Mouse (Mus musculus): ENCODE data around the gene Olfr1100.

The Olfr1100 gene

DNA sequence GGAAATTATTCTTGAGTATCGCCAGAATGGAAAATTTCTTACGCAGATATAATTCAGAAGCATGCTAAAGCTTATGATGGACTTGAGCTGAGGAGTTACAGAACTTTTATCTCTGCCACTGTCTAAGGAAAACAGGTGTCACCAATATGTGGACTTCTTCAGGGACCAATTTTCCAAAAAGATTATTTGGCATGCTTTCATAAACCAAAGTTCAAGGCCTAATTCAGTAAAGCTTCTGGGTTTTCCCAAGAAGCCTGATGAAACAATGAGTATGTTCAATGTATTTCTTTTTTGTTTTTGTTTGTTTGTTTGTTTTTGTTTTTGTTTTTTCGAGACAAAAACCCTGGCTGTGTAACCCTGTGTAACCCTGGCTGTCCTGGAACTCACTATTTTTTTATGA, at the start of gene Olfr1100:
Gene Olfr1100, minus strand, starts transcription at position 101 of the 400 bp plus-strand sequence.
- DNase-seq (ENCODE audit: low spot score): no peak

DNA sequence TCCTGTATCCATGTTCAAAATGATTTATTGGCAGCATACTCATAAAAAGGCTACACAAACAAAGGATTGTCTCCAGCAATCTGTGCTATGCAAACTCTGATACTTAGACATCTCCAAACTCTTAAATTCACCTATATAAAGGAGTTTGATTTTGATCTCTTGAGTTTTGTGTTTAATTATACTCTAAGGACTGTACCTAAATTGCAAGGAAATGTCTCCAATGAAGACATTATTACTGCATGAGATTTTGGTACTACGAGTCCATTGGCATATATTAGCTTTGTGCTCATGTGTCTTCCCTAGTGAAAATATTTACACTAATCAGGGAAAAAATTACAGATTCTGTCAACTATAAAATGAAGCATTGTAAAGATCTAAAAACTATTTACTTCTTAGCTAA, 47.2 kb upstream of the Olfr1100 start, which contains the start of gene Olfr1104:
Gene Olfr1104, minus strand, starts transcription at position 101 of the 400 bp plus-strand sequence.
- DNase-seq (ENCODE audit: low spot score): no peak

DNA sequence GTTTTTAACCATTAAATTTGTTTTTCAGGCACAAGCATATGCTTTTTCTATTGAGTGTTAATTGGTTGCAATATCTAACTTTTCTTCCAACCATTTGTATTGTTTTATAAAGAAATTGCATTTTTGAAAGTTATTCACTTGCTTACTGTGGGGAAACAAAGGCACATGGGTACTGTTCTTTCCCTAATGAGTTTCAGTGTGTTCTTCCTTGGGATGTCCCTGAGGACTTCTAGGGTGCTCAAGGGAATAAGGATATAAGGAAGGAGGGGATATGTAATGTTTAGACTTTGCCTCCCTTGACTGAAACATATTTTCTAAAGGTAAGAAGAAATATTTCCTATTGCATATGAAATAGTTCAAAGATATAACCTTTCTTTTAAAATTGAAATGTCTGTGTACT, 18.3 kb upstream of the Olfr1100 start, which contains the start of gene Olfr1102:
Gene Olfr1102, plus strand, starts transcription at position 301 of the 400 bp plus-strand sequence.
- no peak for DNase-seq (ENCODE audit: low spot score)

DNA sequence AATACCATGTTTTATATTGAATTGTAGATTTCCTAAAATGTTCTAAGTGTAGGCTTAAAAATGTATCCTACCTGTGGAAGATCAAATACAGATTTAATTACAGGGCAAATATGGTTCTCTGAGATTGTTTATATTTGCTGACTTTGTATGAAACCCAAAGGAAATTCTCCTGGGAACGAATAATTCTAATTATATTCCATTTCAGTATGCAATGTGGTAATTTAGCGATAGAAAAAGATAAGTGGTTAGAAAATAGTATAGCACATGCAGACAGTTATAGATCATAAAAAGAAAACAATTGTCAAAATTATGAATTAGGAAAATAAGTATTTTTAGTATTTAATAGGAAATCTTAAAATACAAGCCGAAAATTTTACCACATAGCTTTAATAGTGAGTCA, 11.4 kb upstream of the Olfr1100 start, which contains the start of gene Olfr1101:
Gene Olfr1101, minus strand, starts transcription at position 101 of the 400 bp plus-strand sequence.
- DNase-seq (ENCODE audit: low spot score): no peak

DNA sequence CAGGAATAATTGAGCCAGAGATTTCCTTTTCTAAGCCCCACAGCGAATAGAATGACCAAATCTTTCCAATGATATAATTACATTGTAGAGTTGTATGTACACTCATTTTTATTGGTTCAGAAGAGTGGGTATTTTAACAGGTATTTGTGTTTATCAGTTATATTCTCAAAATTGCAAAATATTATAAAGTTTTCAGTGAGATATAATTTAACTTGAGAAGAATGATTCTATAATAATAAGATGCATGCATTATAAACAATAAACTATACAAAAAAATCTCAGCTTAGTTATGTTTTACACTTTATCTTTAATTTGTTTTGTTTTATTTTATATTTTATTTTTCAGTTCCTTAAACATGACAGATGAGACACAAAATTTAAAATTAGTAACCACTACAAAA, 19.2 kb downstream of the Olfr1100 start, which contains the start of gene Olfr1099:
Gene Olfr1099, minus strand, starts transcription at position 101 of the 400 bp plus-strand sequence.
- DNase-seq (ENCODE audit: low spot score): no peak

DNA sequence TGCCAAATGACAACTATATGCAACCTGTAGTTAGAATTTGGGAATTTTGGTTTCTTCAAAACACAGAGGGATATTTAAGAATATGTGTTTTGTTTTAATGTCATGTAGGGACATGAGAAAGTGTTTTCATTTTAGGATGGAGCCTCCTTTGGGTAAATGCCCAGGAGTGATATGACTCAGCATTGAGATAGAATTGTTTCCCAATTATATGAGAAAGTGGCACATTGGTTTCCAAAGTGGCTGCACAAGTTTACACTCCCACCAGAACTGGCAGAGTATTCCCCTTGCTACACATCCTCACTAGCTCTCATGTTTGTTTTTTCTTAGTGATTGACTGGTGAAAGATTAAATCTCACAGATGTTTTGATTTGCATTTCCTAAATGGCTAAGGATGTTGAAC, 53.2 kb downstream of the Olfr1100 start:
- DNase-seq (ENCODE audit: low spot score): no peak

Data from testis, postnatal 14 days (tissue).